Mouse (Mus musculus) forebrain, embryonic 13.5 days (tissue): ENCODE measurements around the gene Frs2. TPM values are rescaled to one million over a fixed set of nuclear protein-coding genes. Genes with fewer than 3 reads are reported as not detected.

Experiments used
- ATAC-seq: fragments of 200-750 bp; cut with Nextera tagmentation; 2 replicates; pipeline ENCODE4 v1.8.0; 2017
- H3K27ac ChIP-seq: fragments of 300-500 bp; sonication (generic); 2 replicates; pipeline ENCODE4 v1.5.1; 2015; ENCODE audit warnings: inconsistent platforms, mild to moderate bottlenecking, moderate library complexity
- H3K27me3 ChIP-seq: fragments of 300-500 bp; sonication (generic); 2 replicates; pipeline ENCODE4 v1.6.1; 2015; ENCODE audit warnings: mild to moderate bottlenecking, inconsistent platforms
- H3K36me3 ChIP-seq: fragments of 300-500 bp; sonication (generic); 2 replicates; pipeline ENCODE4 v1.6.1; 2015; ENCODE audit warnings: mild to moderate bottlenecking, inconsistent platforms; ENCODE audit not compliant: poor library complexity, severe bottlenecking
- H3K4me1 ChIP-seq: fragments of 300-500 bp; sonication (generic); 2 replicates; pipeline ENCODE4 v1.6.1; 2015; ENCODE audit warnings: inconsistent platforms
- H3K4me2 ChIP-seq: fragments of 300-500 bp; sonication (generic); 2 replicates; pipeline ENCODE4 v1.6.1; 2015; ENCODE audit warnings: inconsistent platforms, mild to moderate bottlenecking, moderate library complexity
- H3K4me3 ChIP-seq: fragments of 300-500 bp; sonication (generic); 2 replicates; pipeline ENCODE4 v1.5.1; 2015; ENCODE audit warnings: mild to moderate bottlenecking, inconsistent platforms
- H3K9ac ChIP-seq: fragments of 300-500 bp; sonication (generic); 2 replicates; pipeline ENCODE4 v1.6.1; 2015; ENCODE audit warnings: mild to moderate bottlenecking, inconsistent platforms
- H3K9me3 ChIP-seq: fragments of 300-500 bp; sonication (generic); replicated peaks from 2 replicates; pipeline ENCODE4 v1.6.1; 2016; ENCODE audit warnings: inconsistent platforms
- WGBS: fragments of 180-500 bp; shearing (Covaris S2); methylation state at CpG from one replicate; pipeline ENCODE4 v1.1.7; 2015; 5-methylcytosine and 5-hydroxymethylcytosine counted together
- polyA plus RNA-seq: library from polyadenylated mRNA; unstranded; fragments of >200 nt; fragmentation: Nextera tagmentation; extraction: Ambion mirVana; gene quantifications from 2 replicates; pipeline ENCODE4 v1.2.1, GENCODE M21; 2015

The Frs2 gene
- polyA plus RNA-seq, 1 experiment from 2014 or later = 16.0 TPM

GRCm38 (mm10) chr10:117094504-117095329 is 53.6 kb downstream of the Frs2 start:
- ATAC-seq = peak; percentile 88
- Histone ChIP-seq H3K4me3 (no peak overlapping the region), H3K4me2 (no peak overlapping the region), H3K9me3 (no peaks in the 10 kb centered on the region), H3K4me1 (peaks cover 18% of the 10 kb centered on the region), H3K9ac (peak overlapping the region; percentile 30; the same call in 1 of the 2 replicates), H3K27me3 (no peaks in the 10 kb centered on the region), H3K27ac (peak overlapping the region; percentile 26), H3K36me3 (peaks cover 15% of the 10 kb centered on the region)
- WGBS = 53% methylated on average over 15 of the region's 15 CpGs

DNA sequence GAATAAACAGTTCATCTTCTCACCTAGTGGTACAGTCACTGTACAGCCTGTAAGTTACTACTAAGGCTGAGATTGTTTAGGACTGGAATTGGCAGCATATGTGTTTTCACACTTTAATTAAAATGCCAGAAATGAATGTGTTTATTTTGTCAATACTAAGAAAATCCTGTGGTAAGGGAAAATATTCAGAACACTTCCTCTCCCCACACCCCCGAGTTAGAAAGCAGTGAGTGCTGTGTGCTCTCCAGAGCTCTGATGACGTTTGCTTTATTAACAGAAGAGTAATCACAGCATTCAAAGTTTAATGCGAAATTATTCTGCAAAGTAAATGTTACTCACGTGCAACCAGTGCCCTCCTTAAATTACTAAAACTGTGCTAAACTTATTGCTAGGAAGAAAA is 58.7 kb downstream of the Frs2 start:
- Histone ChIP-seq H3K9me3 (no peaks in the 10 kb centered on the region), H3K9ac (no peak overlapping the region), H3K27me3 (no peaks in the 10 kb centered on the region), H3K27ac (no peak overlapping the region), H3K4me1 (peaks cover 9% of the 10 kb centered on the region), H3K36me3 (peaks cover 12% of the 10 kb centered on the region), H3K4me3 (no peak overlapping the region), H3K4me2 (no peak overlapping the region)
- ATAC-seq = no peak
- WGBS = 81% methylated on average over 4 of the region's 4 CpGs

GRCm38 (mm10) chr10:117081914-117082359 is 66.4 kb downstream of the Frs2 start:
- Histone ChIP-seq H3K4me3 (no peak overlapping the region), H3K9ac (no peak overlapping the region), H3K4me1 (no peaks in the 10 kb centered on the region), H3K27ac (no peak overlapping the region), H3K36me3 (peaks cover 54% of the 10 kb centered on the region), H3K27me3 (no peaks in the 10 kb centered on the region), H3K9me3 (no peaks in the 10 kb centered on the region), H3K4me2 (no peak overlapping the region)
- ATAC-seq = no peak
- 88% methylated on average over 2 of the region's 2 CpGs for WGBS

- H3K36me3 ChIP-seq = peaks cover 60% of the 10 kb centered on the region
- H3K4me1 ChIP-seq = no peaks in the 10 kb centered on the region
- H3K4me2 ChIP-seq = no peak overlapping the region
- H3K9me3 ChIP-seq = no peaks in the 10 kb centered on the region
- no peak overlapping the region for H3K27ac ChIP-seq
- 75% methylated on average over 4 of the region's 4 CpGs for WGBS
- no peaks in the 10 kb centered on the region for H3K27me3 ChIP-seq
- H3K4me3 ChIP-seq = no peak overlapping the region
- H3K9ac ChIP-seq = no peak overlapping the region
- no peak for ATAC-seq
Observed at GRCm38 (mm10) chr10:117081326-117081725, 67.0 kb downstream of the Frs2 start.

- Histone ChIP-seq H3K9me3 (no peaks in the 10 kb centered on the region), H3K4me1 (no peaks in the 10 kb centered on the region), H3K4me3 (no peak overlapping the region), H3K4me2 (no peak overlapping the region), H3K27ac (no peak overlapping the region), H3K27me3 (no peaks in the 10 kb centered on the region), H3K9ac (no peak overlapping the region), H3K36me3 (peaks cover 68% of the 10 kb centered on the region)
- ATAC-seq = no peak
- WGBS = 81% methylated on average over 6 of the region's 6 CpGs
Observed at GRCm38 (mm10) chr10:117078284-117078683, 70.0 kb downstream of the Frs2 start.

- H3K36me3 ChIP-seq = peaks cover 61% of the 10 kb centered on the region
Observed at GRCm38 (mm10) chr10:117073176-117073575, 75.2 kb downstream of the Frs2 start.

DNA sequence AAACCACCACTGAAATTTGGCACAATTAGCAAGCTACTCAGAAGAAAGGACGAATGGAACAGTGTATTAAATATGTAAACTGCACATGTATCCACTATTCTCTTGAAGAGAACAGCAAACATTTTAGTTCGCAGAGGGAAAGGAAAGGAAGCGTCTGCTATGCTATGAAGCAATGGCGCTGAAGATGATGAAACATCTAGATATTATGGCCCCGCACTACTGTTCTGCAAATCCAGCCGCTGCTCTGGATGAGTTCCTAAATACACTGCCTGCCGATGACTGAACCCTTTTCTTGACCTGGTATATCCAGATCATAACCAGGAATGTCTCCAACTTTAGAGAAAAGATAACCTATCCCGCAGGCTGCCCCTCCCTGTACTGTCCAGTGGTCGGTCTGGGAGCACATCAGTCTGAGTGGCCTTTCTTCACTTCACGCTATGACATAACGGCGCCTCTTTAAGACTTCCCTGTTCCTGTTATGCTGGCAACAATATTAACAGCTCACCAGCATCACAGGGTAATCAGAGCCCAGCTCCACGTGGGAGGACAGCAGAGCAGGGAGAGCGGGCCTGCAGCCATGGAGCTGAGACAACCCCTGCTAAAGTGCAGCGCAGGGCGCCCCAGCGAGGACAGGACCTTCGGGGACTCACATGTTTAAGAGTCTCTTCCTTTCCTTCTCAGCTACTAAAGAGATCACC is 76.0 kb downstream of the Frs2 start:
- no peak overlapping the region for H3K4me3 ChIP-seq
- no peaks in the 10 kb centered on the region for H3K27me3 ChIP-seq
- no peaks in the 10 kb centered on the region for H3K4me1 ChIP-seq
- no peaks in the 10 kb centered on the region for H3K9me3 ChIP-seq
- peaks cover 58% of the 10 kb centered on the region for H3K36me3 ChIP-seq
- no peak overlapping the region for H3K27ac ChIP-seq
- H3K9ac ChIP-seq = no peak overlapping the region
- no peak overlapping the region for H3K4me2 ChIP-seq
- WGBS = 92% methylated on average over 18 of the region's 18 CpGs
- no peak for ATAC-seq

More at GRCm38 (mm10) chr10:117073176-117073575, 75.2 kb downstream of the Frs2 start:
- no peak overlapping the region for H3K4me3 ChIP-seq
- no peaks in the 10 kb centered on the region for H3K27me3 ChIP-seq
- no peak overlapping the region for H3K27ac ChIP-seq
- ATAC-seq = no peak
- H3K9me3 ChIP-seq = no peaks in the 10 kb centered on the region
- WGBS = 87% methylated on average over 7 of the region's 7 CpGs
- H3K9ac ChIP-seq = no peak overlapping the region
- no peaks in the 10 kb centered on the region for H3K4me1 ChIP-seq
- H3K4me2 ChIP-seq = no peak overlapping the region

DNA sequence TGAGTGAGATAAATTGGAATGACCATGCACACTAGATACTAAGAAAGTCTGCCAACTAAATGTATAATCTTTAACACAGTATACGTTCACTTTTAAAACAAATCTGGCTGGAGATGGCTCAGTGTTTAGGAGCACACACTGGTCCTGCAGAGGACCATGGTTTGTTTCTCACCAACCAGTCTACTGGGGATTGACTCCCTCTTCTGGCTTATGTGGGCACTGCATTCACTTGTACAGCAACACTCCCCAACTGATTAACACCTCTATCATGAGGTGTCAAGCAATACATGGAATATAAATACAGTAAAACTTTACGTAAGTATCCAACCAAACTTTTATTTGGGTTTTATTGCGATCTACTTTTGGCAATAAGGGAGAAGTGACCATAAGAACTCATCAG is 79.2 kb downstream of the Frs2 start:
- 97% methylated on average over 3 of the region's 3 CpGs for WGBS
- no peak overlapping the region for H3K4me2 ChIP-seq
- H3K4me1 ChIP-seq = no peaks in the 10 kb centered on the region
- H3K9me3 ChIP-seq = no peaks in the 10 kb centered on the region
- H3K36me3 ChIP-seq = peaks cover 35% of the 10 kb centered on the region
- no peaks in the 10 kb centered on the region for H3K27me3 ChIP-seq
- no peak overlapping the region for H3K4me3 ChIP-seq
- no peak overlapping the region for H3K27ac ChIP-seq
- ATAC-seq = no peak
- H3K9ac ChIP-seq = no peak overlapping the region

GRCm38 (mm10) chr10:117064076-117064475 is 84.3 kb downstream of the Frs2 start:
- Histone ChIP-seq H3K27ac (peak overlapping the region; percentile 75), H3K4me2 (peak overlapping the region; percentile 83), H3K27me3 (no peaks in the 10 kb centered on the region), H3K4me1 (peaks cover 6% of the 10 kb centered on the region), H3K4me3 (peak overlapping the region; percentile 92), H3K9ac (peak overlapping the region; percentile 58), H3K36me3 (peaks cover 31% of the 10 kb centered on the region), H3K9me3 (no peaks in the 10 kb centered on the region)
- WGBS = 14% methylated on average over 7 of the region's 7 CpGs
- ATAC-seq = peak; percentile 44

GRCm38 (mm10) chr10:117063254-117064021 is 84.9 kb downstream of the Frs2 start, which contains the start of gene Cct2:
Cct2 (minus strand) TSS chr10:117063814.
- Histone ChIP-seq H3K4me2 (peak within 1 kb of the TSS; percentile 83), H3K9me3 (no peaks in the 10 kb centered on the region), H3K4me1 (peaks cover 10% of the 10 kb centered on the region), H3K36me3 (peaks cover 37% of the 10 kb centered on the region), H3K27ac (peak within 1 kb of the TSS; percentile 76), H3K4me3 (peak within 1 kb of the TSS; percentile 92), H3K27me3 (no peaks in the 10 kb centered on the region), H3K9ac (peak within 1 kb of the TSS; percentile 79)
- WGBS = under 1% methylated on average over 67 of the region's 68 CpGs
- peak; percentile 95 for ATAC-seq

GRCm38 (mm10) chr10:117062894-117063253 is 85.5 kb downstream of the Frs2 start:
- H3K4me1 ChIP-seq = peaks cover 10% of the 10 kb centered on the region
- H3K9ac ChIP-seq = peak overlapping the region; percentile 79
- H3K27me3 ChIP-seq = no peaks in the 10 kb centered on the region
- no peaks in the 10 kb centered on the region for H3K9me3 ChIP-seq
- peak overlapping the region; percentile 83 for H3K4me2 ChIP-seq
- peak overlapping the region; percentile 92 for H3K4me3 ChIP-seq
- H3K36me3 ChIP-seq = peaks cover 43% of the 10 kb centered on the region
- H3K27ac ChIP-seq = peak overlapping the region; percentile 76; the same call in 1 of the 2 replicates
- 5% methylated on average over 15 of the region's 15 CpGs for WGBS
- ATAC-seq = no peak

DNA sequence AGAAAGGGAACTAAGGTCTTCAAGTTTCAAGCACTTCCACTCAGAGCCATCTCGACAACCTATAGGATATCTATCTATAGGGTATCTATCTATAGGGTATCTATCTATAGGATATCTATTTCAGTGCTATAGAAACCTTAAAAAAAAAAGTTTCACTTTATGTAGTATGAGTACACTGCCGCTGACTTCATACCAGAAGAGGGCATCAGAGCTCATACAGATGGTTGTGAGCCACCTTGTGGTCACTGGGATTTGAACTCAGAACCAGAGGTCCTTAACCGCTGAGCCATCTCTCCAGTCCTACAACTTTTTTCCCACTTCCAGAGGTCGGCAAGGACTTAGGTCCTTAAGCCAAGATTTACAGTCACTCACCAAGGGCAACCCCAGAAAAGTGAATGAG is 92.7 kb downstream of the Frs2 start:
- H3K9me3 ChIP-seq = no peaks in the 10 kb centered on the region
- no peaks in the 10 kb centered on the region for H3K27me3 ChIP-seq

More for the DNA sequence above, 92.7 kb downstream of the Frs2 start:
- 91% methylated on average over 4 of the region's 4 CpGs for WGBS
- no peak for ATAC-seq
- H3K4me3 ChIP-seq = no peak overlapping the region
- H3K36me3 ChIP-seq = peaks cover 98% of the 10 kb centered on the region
- H3K27ac ChIP-seq = no peak overlapping the region
- no peak overlapping the region for H3K9ac ChIP-seq
- H3K4me2 ChIP-seq = no peak overlapping the region
- 0 out of 2 replicates have a peak, but pooled peaks cover 4% of the 10 kb centered on the region for H3K4me1 ChIP-seq
